Mouse (Mus musculus): ENCODE data around the gene Map3k5.

GRCm38 (mm10) chr10:19941063-19941462 is 6.8 kb downstream of the Map3k5 start:
- TF ChIP-seq TBP (IDR thresholded peaks at IDR 0.05; ENCODE audit: low read depth, low read length): no peak
- TF ChIP-seq EP300 (IDR thresholded peaks at IDR 0.05; ENCODE audit: low read depth in 1 of 2, low read length in 2 of 2): no peak
- no peak for TF ChIP-seq ZMIZ1 (IDR thresholded peaks at IDR 0.05; ENCODE audit: low read depth, low read length)
- no peak for TF ChIP-seq MXI1 (IDR thresholded peaks at IDR 0.05; ENCODE audit: low read depth, low read length)
- TF ChIP-seq CTCF (IDR thresholded peaks at IDR 0.05 in 2 of 3, conservative IDR thresholded peaks at IDR 0.05 in 1 of 3; ENCODE audit: control insufficient read depth in 1 of 3, insufficient read depth in 1 of 3, low read depth in 2 of 3, low read length in 3 of 3, poor library complexity in 1 of 3, severe bottlenecking in 1 of 3): no peak
- TF ChIP-seq RCOR1 (IDR thresholded peaks at IDR 0.05; ENCODE audit: low read depth, low read length): no peak
- TF ChIP-seq JUND (IDR thresholded peaks at IDR 0.05; ENCODE audit: low read depth, low read length): no peak
- no peak for TF ChIP-seq POLR2A (IDR thresholded peaks at IDR 0.05; ENCODE audit: control insufficient read depth in 1 of 2, insufficient read depth in 1 of 2, low read depth in 1 of 2, low read length in 2 of 2, poor library complexity in 1 of 2)
- TF ChIP-seq MAFK (IDR thresholded peaks at IDR 0.05; ENCODE audit: borderline replicate concordance, low read depth, low read length): no peak
- no peak for TF ChIP-seq E2F4 (IDR thresholded peaks at IDR 0.05; ENCODE audit: borderline replicate concordance, low read depth, low read length)
- TF ChIP-seq TAL1 (IDR thresholded peaks at IDR 0.05; ENCODE audit: low read length): no peak
- no peak for TF ChIP-seq POLR2AphosphoS2 (IDR thresholded peaks at IDR 0.05; ENCODE audit: low read length)
- TF ChIP-seq ETS1 (IDR thresholded peaks at IDR 0.05; ENCODE audit: low read depth, low read length): no peak
- TF ChIP-seq ZC3H11A (IDR thresholded peaks at IDR 0.05; ENCODE audit: low read depth, low read length): no peak
